Mouse (Mus musculus) embryonic facial prominence, embryonic 15.5 days (tissue): ENCODE data around the gene Tekt1. TPM values are rescaled to one million over a fixed set of nuclear protein-coding genes. Genes with fewer than 3 reads are reported as not detected.

ENCODE experiments used
- ATAC-seq: fragments of 200-750 bp; cut with Nextera tagmentation; 2 replicates; pipeline ENCODE4 v1.8.0; 2017; ENCODE audit warnings: low read depth, moderate TSS enrichment; ENCODE audit not compliant: insufficient number of reproducible peaks, low FRiP score, low TSS enrichment
- H3K27ac ChIP-seq: fragments of 300-500 bp; sonication (generic); replicated peaks from 2 replicates; pipeline ENCODE4 v1.5.1; 2015; ENCODE audit warnings: mild to moderate bottlenecking, inconsistent platforms
- H3K27me3 ChIP-seq: fragments of 300-500 bp; sonication (generic); 2 replicates; pipeline ENCODE4 v1.6.1; 2015; ENCODE audit warnings: inconsistent platforms
- H3K36me3 ChIP-seq: fragments of 300-500 bp; sonication (generic); 2 replicates; pipeline ENCODE4 v1.6.1; 2015; ENCODE audit warnings: mild to moderate bottlenecking, inconsistent platforms
- H3K4me1 ChIP-seq: fragments of 300-500 bp; sonication (generic); 2 replicates; pipeline ENCODE4 v1.6.1; 2015; ENCODE audit warnings: inconsistent platforms
- H3K4me2 ChIP-seq: fragments of 300-500 bp; sonication (generic); replicated peaks from 2 replicates; pipeline ENCODE4 v1.6.1; 2015; ENCODE audit warnings: mild to moderate bottlenecking, inconsistent platforms
- H3K4me3 ChIP-seq: fragments of 300-500 bp; sonication (generic); replicated peaks from 2 replicates; pipeline ENCODE4 v1.5.1; 2015; ENCODE audit warnings: mild to moderate bottlenecking, inconsistent platforms
- H3K9ac ChIP-seq: fragments of 300-500 bp; sonication (generic); 2 replicates; pipeline ENCODE4 v1.6.1; 2015; ENCODE audit warnings: inconsistent platforms
- H3K9me3 ChIP-seq: fragments of 300-500 bp; sonication (generic); replicated peaks from 2 replicates; pipeline ENCODE4 v1.6.1; 2016; ENCODE audit warnings: inconsistent platforms
- WGBS: fragments of 180-500 bp; shearing (Covaris S2); methylation state at CpG from one replicate; pipeline ENCODE4 v1.1.7; 2015; 5-methylcytosine and 5-hydroxymethylcytosine counted together
- polyA plus RNA-seq: library from polyadenylated mRNA; unstranded; fragments of >200 nt; fragmentation: Nextera tagmentation; extraction: Ambion mirVana; gene quantifications from 2 replicates; pipeline ENCODE4 v1.2.1, GENCODE M21; 2015

Gene Tekt1
- polyA plus RNA-seq, 1 experiment from 2014 or later: 40.5 TPM

DNA sequence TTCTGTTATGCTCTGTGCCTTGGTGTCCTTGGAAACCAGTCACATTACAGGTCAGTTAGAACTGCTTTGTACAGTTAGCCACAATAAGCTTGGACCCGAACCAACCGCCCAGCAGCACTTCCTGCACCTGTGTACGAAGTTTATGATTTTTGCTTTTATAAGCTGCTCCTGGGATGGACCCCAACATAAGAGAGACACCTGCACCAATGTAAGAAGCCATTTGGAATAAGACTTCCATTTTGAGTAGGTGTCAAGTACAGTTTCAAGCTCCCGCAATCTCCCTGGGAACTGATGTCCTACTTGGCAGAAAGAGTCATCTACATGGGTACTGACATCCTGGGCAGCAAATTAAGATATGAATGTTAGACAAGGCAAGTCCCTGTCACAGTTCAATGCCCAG, 22.5 kb downstream of the Tekt1 start:
- Histone ChIP-seq H3K4me1 (peaks cover 13% of the 10 kb centered on the region), H3K4me2 (no peak overlapping the region), H3K4me3 (no peak overlapping the region), H3K9me3 (no peaks in the 10 kb centered on the region), H3K27me3 (no peaks in the 10 kb centered on the region), H3K27ac (no peak overlapping the region), H3K36me3 (no peaks in the 10 kb centered on the region), H3K9ac (no peak overlapping the region)
- ATAC-seq: no peak
- 80% methylated on average over 4 of the region's 4 CpGs for WGBS

DNA sequence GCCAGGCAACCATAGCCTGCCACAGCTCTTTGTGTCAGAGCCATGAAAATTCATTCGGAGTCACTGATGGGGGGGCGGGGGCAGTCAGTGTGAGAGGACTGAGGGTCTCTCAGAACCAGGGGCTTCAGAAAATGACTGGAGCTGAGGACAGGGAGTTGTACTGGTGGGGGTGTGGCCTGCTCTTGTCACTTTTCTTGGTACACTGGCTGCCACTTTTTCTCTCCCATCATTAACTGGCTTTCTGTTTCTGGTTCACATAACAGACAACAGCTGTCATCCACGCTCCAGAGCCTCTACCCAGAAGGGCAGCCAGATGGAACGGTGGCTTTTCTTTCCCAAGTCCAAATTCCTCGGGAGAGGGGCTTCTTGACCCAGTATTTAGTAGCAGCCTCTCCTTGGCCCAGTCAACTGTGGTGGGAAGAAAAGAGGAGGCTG, 23.8 kb downstream of the Tekt1 start:
- peaks cover 13% of the 10 kb centered on the region for H3K4me1 ChIP-seq
- H3K36me3 ChIP-seq: no peaks in the 10 kb centered on the region
- no peaks in the 10 kb centered on the region for H3K27me3 ChIP-seq
- no peak overlapping the region for H3K27ac ChIP-seq
- WGBS: 34% methylated on average over 5 of the region's 5 CpGs
- no peak overlapping the region for H3K9ac ChIP-seq
- no peak for ATAC-seq
- H3K4me3 ChIP-seq: no peak overlapping the region
- no peak overlapping the region for H3K4me2 ChIP-seq
- no peaks in the 10 kb centered on the region for H3K9me3 ChIP-seq

DNA sequence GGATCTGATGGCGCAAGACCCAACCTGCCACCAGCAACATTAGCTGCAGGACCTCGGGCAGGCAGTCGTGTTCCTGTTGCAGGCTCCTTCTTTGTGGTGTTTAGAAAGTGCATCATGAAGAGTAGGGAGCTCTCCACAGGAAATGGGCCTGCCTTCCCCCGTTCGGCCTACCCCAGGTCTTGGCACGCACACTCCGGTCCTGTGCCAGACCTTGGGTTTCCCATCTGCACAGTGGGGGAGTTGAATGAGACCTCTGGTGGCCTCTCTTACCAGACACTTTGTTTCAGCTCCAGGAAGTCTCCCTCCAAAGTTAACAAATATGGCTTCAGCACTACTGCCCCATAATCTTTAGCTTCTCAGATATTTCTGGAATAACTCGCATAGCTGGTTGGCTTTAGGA, 25.5 kb downstream of the Tekt1 start:
- no peak overlapping the region for H3K4me3 ChIP-seq
- no peaks in the 10 kb centered on the region for H3K9me3 ChIP-seq
- no peak overlapping the region for H3K4me2 ChIP-seq
- H3K27ac ChIP-seq: no peak overlapping the region
- H3K9ac ChIP-seq: no peak overlapping the region
- WGBS: 82% methylated on average over 8 of the region's 8 CpGs
- H3K36me3 ChIP-seq: no peaks in the 10 kb centered on the region
- H3K4me1 ChIP-seq: peaks cover 13% of the 10 kb centered on the region
- ATAC-seq: no peak
- H3K27me3 ChIP-seq: no peaks in the 10 kb centered on the region

DNA sequence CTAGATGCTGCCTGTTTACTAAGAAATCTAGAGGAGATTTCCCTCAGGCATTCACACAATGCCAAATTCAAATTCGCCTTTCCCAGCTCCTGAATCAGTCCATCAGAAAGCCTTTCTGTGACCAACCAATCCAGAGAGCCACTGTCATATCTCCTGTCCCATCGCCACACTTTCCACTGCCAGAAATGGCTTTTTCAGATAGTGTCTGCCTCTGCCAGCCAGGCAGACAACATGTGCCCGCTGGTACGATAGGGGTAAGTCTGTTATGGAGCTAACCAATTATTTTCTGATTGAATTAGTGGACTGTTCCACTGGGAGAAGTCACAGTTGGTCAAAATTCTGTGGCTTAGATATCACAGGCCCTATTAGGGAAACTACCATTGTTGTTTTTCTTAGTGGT, 27.6 kb downstream of the Tekt1 start:
- 74% methylated on average over 4 of the region's 4 CpGs for WGBS
- no peak for ATAC-seq

DNA sequence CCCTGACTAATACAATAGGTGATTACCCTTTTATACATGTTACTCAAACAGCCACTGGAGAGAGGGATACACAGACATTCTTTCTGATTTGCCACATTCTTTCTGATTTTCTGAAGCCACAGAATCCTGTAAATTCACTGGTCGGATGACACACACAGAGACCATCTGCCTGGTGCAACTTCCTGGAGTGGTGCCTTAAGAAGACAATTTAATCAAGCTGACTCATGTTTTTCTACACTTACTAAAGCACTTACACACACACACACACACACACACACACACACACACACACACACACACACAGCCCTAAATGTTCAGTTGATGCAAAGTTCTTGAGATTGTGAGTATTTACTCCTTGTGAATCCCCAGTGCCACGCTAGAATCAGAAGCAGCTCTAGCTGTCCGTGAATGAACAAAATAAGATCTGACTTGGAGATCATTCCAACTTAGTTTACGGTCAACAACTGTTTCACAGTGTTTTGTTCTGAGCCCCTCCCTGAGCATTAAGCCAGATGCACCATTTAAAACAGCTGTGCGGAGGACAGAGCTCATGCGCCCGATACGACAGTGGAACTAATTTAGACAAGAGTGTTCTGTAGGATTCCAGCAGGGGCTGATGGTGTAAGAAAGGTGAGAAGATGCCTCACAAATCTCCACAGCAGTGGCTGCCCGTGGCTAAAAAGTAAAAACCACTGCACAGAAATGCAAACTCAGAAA, 29.1 kb downstream of the Tekt1 start:
- no peak for ATAC-seq
- Histone ChIP-seq H3K4me3 (no peak overlapping the region), H3K4me1 (peaks cover 6% of the 10 kb centered on the region), H3K9ac (no peak overlapping the region), H3K9me3 (no peaks in the 10 kb centered on the region), H3K27ac (no peak overlapping the region), H3K36me3 (no peaks in the 10 kb centered on the region), H3K4me2 (no peak overlapping the region), H3K27me3 (no peaks in the 10 kb centered on the region)
- WGBS: 32% methylated on average over 9 of the region's 9 CpGs

More for the DNA sequence above, 27.6 kb downstream of the Tekt1 start:
- H3K9me3 ChIP-seq: no peaks in the 10 kb centered on the region
- H3K27ac ChIP-seq: no peak overlapping the region
- H3K4me3 ChIP-seq: no peak overlapping the region
- no peaks in the 10 kb centered on the region for H3K27me3 ChIP-seq
- H3K36me3 ChIP-seq: no peaks in the 10 kb centered on the region
- no peak overlapping the region for H3K4me2 ChIP-seq
- H3K4me1 ChIP-seq: peaks cover 13% of the 10 kb centered on the region
- H3K9ac ChIP-seq: no peak overlapping the region

DNA sequence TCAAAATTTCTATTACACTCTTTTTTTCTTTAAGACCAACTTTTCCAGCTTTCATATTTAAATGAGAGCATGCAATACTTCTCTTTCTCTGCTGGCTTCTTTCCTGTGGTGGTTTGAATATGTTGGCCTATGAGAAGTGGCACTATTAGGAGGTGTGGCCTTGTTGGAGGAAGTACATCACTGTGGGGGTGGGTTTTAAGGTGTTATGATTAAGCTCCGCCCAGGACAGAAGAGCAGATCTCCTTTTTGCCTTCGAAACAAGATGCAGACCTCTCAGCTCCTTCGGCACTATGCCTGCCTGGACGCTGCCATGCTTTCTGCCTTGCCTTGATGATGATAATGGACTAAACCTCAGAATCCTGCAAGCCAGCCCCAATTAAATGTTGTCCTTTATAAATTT, 36.5 kb downstream of the Tekt1 start:
- Histone ChIP-seq H3K9ac (no peak overlapping the region), H3K4me3 (no peak overlapping the region), H3K4me1 (no peaks in the 10 kb centered on the region), H3K4me2 (no peak overlapping the region), H3K27me3 (no peaks in the 10 kb centered on the region), H3K36me3 (no peaks in the 10 kb centered on the region), H3K27ac (no peak overlapping the region), H3K9me3 (no peaks in the 10 kb centered on the region)
- WGBS: 83% methylated on average over 4 of the region's 4 CpGs
- no peak for ATAC-seq

DNA sequence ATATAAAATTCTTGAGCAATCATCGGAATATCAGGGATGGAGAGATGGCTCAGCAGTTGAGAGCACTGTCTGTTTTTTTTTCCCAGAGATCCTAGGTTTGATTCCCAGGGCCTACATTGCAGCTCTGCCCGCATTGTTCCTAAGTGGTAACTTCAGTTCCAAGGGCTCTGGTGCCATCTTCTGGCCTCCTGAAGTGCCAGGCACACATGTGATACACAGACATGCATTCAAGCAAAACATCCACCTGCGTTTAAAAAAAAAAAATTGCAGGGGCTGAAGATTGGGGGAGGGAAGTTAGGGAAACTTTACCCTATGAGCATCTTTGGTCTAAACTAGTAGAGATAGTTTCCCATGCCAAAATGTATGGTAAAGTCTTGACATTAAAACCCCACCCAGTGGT, 37.8 kb downstream of the Tekt1 start:
- Histone ChIP-seq H3K4me3 (no peak overlapping the region), H3K27ac (no peak overlapping the region), H3K27me3 (no peaks in the 10 kb centered on the region), H3K4me1 (no peaks in the 10 kb centered on the region), H3K9me3 (no peaks in the 10 kb centered on the region), H3K9ac (no peak overlapping the region), H3K36me3 (no peaks in the 10 kb centered on the region), H3K4me2 (no peak overlapping the region)
- no peak for ATAC-seq
- WGBS: 62% methylated on average over 3 of the region's 3 CpGs

DNA sequence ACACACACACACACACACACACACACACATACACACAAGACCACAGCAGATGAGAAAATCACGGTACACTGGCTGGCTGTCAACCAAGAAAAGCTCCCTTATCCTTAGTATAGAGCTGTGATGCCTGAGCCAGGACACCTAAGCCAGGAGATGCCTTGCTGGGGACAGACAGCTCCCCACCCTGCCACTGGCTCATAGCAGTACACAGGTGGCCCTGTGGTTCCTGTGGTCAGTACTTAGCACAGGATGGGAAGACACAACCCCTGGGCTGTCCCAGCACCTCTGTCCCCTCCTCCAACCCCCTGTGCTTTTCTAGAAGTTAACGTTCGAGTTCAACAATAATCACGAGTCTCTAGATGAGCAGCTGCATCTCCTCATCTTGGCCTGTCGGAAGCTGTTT, 44.2 kb downstream of the Tekt1 start:
- H3K4me3 ChIP-seq: no peak overlapping the region
- 77% methylated on average over 5 of the region's 5 CpGs for WGBS
- H3K4me2 ChIP-seq: no peak overlapping the region
- H3K9me3 ChIP-seq: no peaks in the 10 kb centered on the region
- peaks cover 28% of the 10 kb centered on the region for H3K27me3 ChIP-seq
- no peak overlapping the region for H3K9ac ChIP-seq
- no peak overlapping the region for H3K27ac ChIP-seq
- peaks cover 6% of the 10 kb centered on the region for H3K4me1 ChIP-seq
- no peaks in the 10 kb centered on the region for H3K36me3 ChIP-seq
- ATAC-seq: no peak

DNA sequence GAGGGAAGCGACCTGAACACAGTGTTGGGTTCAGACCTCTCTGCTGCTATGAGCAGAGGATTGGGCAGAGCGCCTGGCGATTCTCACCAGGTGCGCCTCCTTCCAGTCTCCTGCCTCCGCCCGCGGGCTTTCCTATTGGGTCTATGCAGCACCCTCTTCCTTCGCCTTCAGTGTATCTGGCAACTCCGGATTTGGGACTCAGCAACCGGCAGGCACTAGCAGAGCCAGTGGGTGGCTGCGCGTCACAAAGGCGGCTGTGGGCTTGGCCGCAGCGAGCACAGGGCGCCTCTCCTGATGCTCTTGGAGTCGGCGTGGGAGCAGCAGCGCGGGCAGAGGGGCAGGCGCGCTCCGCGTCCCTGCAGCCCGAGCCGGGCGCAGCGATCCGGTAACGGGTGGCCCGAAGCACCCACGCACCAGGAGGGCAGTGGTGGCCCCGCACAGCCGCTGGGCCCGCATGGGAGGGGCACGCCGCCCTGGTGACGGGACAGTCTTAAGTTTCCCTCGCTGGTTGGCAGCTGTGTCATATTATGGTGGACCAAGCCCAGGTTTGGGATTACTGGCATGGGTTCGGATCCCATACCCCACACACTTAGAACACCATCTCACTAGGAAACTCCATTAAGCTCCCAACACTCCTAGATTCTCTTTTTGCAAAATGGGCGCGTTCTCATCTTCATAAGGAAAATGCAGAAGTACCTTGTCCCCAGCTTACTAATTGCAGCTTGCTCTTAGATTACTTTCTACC, 47.9 kb downstream of the Tekt1 start, which contains the start of gene Fbxo39:
Gene Fbxo39 (plus strand): TSS at position 294 of the 745 bp plus-strand sequence.
- H3K27me3 ChIP-seq: peaks cover 28% of the 10 kb centered on the region
- H3K36me3 ChIP-seq: no peaks in the 10 kb centered on the region
- peak within 1 kb of the TSS; percentile 50 for H3K4me2 ChIP-seq
- no peak within 1 kb of the TSS for H3K27ac ChIP-seq
- H3K4me1 ChIP-seq: peaks cover 6% of the 10 kb centered on the region
- H3K9ac ChIP-seq: no peak within 1 kb of the TSS
- no peaks in the 10 kb centered on the region for H3K9me3 ChIP-seq
- 8% methylated on average over 42 of the region's 42 CpGs for WGBS
- H3K4me3 ChIP-seq: peak within 1 kb of the TSS; percentile 25
- ATAC-seq: no peak

DNA sequence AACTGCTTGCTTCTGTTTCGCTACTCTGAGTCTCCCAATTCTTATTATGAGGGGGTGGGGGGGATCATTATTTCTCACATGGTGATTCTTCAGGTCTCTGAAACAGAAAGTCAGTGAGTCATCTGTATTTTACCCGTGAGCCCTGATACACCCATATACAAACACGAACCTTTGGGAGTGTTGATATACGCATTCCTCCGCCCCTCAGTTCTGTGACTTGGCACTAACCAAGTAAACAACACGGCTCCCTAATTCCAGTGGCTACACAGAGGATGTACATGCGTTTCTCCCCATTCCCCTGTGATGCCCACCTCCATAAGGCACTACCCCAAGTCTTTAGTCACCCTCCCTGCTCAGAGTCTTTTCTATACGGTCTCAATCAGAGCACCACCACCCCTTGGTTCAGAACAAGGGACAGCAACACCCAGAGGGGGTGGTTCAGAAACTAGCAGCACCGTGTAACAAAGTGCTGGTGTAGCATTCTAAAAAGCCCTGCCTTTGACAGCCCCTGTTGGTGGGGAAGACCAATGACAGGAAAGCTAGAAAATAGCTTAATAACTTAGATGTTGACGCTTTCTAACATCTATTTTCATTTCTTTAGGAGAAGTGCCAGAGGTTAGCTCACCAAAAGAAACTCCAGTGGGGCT, 50.8 kb downstream of the Tekt1 start:
- WGBS: 77% methylated on average over 10 of the region's 10 CpGs
- no peak; the same call in 1 of the 2 replicates for ATAC-seq
- no peak overlapping the region for H3K4me3 ChIP-seq

DNA sequence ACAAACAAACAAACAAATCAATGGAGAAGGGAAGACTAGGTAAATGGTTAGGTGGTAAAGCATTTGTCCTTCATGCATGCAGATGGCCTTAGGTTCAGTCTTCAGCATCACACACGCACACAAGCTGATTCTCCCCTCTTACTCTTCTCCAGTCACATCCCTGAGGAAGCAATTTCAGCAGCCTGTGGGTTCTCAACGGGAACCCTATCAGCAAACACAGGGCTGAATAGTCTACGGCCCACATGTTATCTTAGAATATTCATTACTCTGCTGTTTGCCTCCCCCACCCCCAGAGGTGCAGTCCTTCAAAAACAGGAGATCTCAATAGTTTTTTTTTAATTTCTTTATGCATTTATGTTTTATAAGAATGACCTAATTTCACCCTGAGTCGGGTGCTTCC, 51.8 kb downstream of the Tekt1 start:
- H3K4me2 ChIP-seq: no peak overlapping the region
- H3K27ac ChIP-seq: no peak overlapping the region
- peaks cover 6% of the 10 kb centered on the region for H3K4me1 ChIP-seq
- H3K27me3 ChIP-seq: peaks cover 23% of the 10 kb centered on the region
- H3K4me3 ChIP-seq: no peak overlapping the region
- no peaks in the 10 kb centered on the region for H3K36me3 ChIP-seq
- WGBS: 83% methylated on average over 4 of the region's 4 CpGs
- no peak overlapping the region for H3K9ac ChIP-seq
- no peak for ATAC-seq
- H3K9me3 ChIP-seq: no peaks in the 10 kb centered on the region

More for the DNA sequence above, 50.8 kb downstream of the Tekt1 start:
- Histone ChIP-seq H3K27me3 (peaks cover 28% of the 10 kb centered on the region), H3K36me3 (no peaks in the 10 kb centered on the region), H3K4me1 (peaks cover 6% of the 10 kb centered on the region), H3K4me2 (no peak overlapping the region), H3K9me3 (no peaks in the 10 kb centered on the region), H3K27ac (no peak overlapping the region), H3K9ac (no peak overlapping the region)
